Mouse (Mus musculus): ENCODE data around the gene Mrps5.

GRCm38 (mm10) chr2:127548342-127549074 is 38.5 kb upstream of the Mrps5 start:
- TF ChIP-seq CTCF (IDR thresholded peaks at IDR 0.05; ENCODE audit: low read depth, low read length) (no peak), TAL1 (conservative IDR thresholded peaks at IDR 0.05; ENCODE audit: low read depth, low read length) (no peak)
